Mouse (Mus musculus): ENCODE measurements at regions not wholly inside any gene's neighbourhood (a gene's known extent, or its start where the extent isn't known, plus 50 kb on each side); places are given as distances from the start of the nearest gene placed in this dataset.

- DNase-seq (ENCODE audit: low read depth) = no peak
Observed at GRCm38 (mm10) chr1:186909518-186910105, 57.6 kb upstream of the D1Pas1 start.

DNA sequence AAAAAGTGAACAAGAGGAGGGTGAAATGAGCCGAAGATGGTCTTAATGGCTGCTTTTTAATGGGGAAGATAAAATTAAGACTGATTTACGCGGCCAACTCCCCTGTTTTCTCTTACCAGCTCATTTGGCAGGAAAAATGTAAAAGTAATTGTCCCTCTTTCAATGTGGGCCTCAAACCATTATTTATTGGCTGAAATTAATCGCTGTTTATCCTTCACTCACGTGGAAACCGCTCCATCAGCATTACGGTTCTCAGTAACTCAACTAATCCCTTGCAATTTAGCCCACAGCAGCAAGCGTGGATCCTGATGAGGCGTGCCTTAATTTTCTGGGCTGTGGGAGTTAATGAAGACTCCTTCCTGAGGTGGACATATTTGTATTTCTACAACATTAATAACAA, 58.1 kb upstream of the D1Pas1 start:
- DNase-seq (ENCODE audit: low read depth) = no peak

GRCm38 (mm10) chr1:186907409-186908170, 59.6 kb upstream of the D1Pas1 start:
- no peak for DNase-seq (ENCODE audit: low read depth)

DNA sequence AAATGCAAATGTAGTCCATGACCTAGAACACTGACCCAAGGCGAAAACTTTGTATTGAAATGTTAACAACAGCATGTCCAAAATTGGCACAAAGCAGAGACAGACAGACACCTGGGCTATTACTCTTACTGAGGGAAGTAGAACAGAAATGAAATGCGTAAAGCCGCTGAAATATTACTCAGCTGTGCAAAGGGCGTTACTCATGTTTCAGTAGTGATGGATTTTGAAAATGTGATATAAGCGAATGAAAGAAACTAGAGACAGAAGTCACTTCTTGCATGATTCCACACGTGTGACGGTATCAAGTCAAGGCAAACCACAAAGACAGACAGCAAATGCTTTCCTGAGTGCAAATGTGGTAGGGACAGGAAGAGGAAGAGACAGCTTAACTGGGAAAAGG, 61.3 kb upstream of the D1Pas1 start:
- DNase-seq (ENCODE audit: low read depth) = no peak

- DNase-seq (ENCODE audit: low read depth) = no peak
Observed at GRCm38 (mm10) chr1:186901548-186901947, 65.7 kb upstream of the D1Pas1 start.

DNA sequence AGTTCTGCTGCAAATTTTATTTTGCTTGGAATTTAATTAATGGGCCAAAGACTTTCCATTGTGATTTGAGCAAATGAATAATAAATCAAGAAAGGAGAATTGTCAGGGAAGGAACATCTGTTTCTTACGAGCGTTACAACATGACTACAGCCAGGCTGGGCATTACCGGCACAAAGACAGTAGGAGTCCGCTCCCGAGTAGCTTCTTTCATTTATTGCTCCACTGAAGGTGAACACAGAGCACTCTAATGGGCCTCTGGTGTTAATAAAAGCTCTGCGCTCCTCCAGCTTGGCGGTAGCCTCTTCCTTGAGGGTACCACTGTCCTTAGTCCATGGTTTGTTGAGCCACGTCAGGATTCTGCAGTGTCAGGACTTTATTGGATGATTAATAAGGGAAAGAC, 69.0 kb upstream of the D1Pas1 start:
- DNase-seq (ENCODE audit: low read depth) = no peak

DNA sequence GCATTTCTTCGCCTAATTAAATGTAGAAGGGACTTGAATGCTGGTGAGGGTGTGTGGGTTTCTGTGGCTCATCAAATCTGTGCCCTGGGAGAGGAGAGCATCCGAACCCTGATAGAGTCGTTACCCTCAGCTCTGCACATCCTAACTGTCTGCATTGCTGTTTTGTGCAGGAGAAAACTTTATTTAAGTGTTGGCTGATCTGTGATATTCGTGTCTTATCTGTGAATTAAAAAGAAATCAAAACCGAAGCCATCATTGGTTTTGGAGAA, 77.7 kb upstream of the D1Pas1 start:
- no peak for DNase-seq (ENCODE audit: low read depth)

DNA sequence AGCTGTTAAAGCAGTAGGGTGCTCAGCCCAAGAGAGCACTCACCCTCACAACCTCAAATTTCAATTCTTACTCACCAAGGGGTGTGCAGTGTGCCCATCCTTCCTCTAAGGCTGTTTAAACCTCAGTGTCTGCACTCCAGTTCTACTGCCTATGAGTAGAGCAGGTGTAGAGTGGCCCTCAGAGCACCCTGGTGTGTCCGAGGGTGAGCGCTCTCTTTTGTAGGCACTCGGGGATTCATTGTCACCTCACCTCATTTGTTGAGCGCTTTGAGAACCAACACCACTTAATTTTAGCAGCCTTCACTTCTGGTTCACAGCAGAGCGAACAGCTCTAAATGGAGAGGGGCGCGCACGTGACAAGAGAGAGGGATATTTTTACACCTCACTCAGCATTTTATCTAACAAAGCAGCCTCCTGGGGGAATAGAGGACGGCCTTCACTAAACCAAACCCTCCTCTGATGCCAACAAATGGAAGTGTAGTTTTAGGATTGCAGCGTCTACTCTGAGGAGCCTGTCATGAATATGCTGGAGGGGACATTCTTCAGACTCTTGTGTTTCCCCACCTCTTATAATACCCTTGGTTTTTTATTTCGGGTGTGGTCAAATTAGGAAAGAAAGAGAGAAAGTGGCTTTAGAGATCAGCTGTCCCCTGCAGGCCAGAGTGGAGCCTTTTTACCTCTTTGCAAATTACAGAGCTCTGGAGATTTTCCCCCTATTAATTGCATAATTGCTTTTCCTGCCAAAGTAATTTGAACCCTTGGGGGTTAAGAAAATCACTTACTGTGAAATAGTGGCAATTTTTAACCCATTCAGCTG, 78.2 kb upstream of the D1Pas1 start:
- DNase-seq (ENCODE audit: low read depth) = no peak

GRCm38 (mm10) chr1:186887127-186887526, 80.1 kb upstream of the D1Pas1 start:
- no peak for DNase-seq (ENCODE audit: low read depth)

DNA sequence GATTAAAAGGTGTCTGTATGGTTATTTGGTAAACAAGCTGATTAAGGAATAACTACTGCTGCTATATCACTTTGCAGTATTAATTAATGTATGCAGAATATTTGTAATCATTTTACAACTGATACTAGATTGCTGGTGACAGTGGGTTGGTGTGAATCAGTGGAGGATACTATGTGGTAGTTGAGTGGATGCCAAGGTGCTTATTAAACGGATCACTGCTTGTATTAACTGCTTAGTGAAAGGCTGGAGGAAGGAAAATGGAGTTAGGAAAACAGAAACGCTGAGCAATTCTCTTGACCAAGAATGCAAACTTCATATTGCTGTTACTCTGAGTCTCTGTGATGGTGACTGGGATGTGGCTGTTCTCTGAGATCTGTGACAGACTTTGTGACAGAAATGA, 86.8 kb upstream of the D1Pas1 start:
- DNase-seq (ENCODE audit: low read depth) = no peak

- no peak for DNase-seq (ENCODE audit: low read depth)
Observed at GRCm38 (mm10) chr1:186860608-186861444, 106.4 kb upstream of the D1Pas1 start.

DNA sequence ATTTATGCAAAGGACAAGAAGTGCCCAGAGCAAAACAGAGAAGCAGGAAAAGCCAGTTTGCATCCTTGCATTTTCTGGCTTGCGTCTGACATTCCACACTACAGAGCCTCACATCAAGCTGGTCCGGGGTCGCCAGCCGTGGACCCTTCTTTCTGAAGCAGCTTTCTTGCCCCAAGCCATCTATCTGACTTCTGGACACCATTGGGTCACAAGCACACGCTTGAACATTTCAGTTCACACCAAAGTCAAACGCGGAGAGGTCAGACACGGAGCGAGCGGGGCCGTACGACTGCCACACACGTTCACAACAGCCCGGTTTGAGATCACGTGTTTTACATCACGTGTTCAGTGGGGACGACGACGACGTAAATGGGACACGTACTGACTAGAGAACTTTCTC, 108.9 kb upstream of the D1Pas1 start:
- DNase-seq (ENCODE audit: low read depth) = no peak

DNA sequence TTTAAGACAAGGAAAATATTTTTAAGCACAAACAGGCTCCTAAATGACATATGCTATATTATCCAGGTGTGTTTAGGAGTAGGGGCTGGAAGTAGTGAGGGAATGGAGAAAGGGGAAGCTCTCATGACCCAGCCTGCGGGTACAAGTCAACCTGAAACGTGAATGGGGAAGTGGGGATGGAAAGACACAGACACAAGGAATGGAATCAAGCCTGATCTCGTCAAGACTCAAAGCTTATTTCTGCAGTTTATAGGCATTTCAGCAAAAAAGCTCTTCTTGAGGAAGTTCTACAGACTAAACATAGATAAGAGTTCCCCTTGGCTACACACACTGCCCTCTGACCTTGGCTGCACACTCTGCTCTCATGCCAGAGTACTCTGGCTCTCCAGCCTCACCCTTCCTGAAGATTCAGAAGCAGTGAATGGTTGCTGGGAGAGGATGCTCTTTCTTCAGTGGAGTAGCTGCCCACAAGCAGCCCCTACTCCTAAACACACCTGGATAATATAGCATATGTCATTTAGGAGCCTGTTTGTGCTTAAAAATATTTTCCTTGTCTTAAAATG, 106.4 kb upstream of the Rrp15 start:
- no peak for DNase-seq (ENCODE audit: low read depth)

GRCm38 (mm10) chr1:186845256-186845655, 96.1 kb upstream of the Rrp15 start:
- DNase-seq (ENCODE audit: low read depth) = no peak

- peak; percentile 10 for DNase-seq (ENCODE audit: low read depth)
Observed at GRCm38 (mm10) chr1:186833896-186834800, 85.0 kb upstream of the Rrp15 start.

GRCm38 (mm10) chr1:186833441-186833895, 84.3 kb upstream of the Rrp15 start:
- DNase-seq (ENCODE audit: low read depth) = no peak

- peak; percentile 77 for DNase-seq (ENCODE audit: low read depth)
Observed at GRCm38 (mm10) chr1:186827773-186828172, 78.6 kb upstream of the Rrp15 start.

DNA sequence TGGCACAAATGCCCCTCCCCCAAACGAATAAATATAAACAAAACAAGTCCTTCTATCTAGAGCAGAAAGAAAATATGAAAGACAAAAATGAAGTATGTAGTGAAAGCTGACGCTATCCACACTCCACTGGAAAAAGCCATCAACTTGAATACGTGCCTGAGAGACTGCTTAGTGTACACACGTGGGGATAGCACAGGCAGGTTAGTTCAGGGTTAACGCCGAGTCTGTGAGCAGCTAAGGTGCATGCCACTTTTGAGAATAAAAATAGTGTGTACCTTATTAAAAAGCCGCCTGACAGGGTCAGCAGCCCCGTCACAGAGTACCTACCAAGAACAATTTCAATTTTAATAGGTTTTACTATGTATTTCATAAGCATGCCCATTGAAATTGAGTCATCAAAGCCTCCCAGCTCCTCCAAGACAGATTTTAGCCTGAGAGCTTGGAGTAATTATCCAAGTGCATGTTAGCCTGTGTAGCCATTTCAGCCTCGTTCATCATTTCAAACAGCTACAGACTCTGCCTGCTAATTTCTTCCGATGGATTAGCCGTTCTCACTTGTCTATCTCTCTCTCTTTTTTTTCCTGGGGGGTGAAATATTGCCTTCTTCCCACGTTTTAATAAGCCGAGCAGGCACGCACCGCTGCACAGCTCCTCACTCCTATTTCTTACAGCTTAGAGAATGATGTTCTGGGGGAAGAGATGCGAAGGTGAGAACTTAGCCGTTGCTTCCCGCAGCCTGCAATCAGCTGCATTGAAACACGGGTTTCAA, 59.2 kb upstream of the Rrp15 start:
- DNase-seq (ENCODE audit: low read depth) = no peak

DNA sequence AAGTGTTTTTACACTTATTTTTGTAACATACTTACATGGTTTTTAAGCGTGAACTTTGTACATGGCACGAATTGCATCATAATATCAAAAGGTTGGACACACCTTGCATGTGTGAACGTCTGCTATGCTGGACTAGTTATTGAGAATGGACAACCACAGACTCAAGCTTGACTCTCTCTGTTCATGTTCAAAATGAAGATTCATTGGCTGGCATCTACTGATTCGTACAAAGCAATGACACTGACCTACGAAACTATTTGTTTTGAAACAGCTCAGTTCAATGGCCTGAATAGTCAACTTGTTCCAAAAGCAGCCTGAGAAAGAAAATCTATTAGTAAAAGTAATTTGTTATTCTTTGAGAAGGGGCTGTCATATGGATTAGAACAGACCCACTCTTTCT, 55.3 kb upstream of the Rrp15 start:
- DNase-seq (ENCODE audit: low read depth) = no peak

Data from NIH3T3 (cell line).